Mouse (Mus musculus) liver, adult 2 months (tissue): ENCODE measurements at regions not wholly inside any gene's neighbourhood (a gene's known extent, or its start where the extent isn't known, plus 50 kb on each side); places are given as distances from the start of the nearest gene placed in this dataset.

Experiments
- CTCF ChIP-seq: fragments of 200-500 bp; IDR thresholded peaks from 2 replicates; pipeline ENCODE4 v1.5.1; 2011; ENCODE audit warnings: low read depth, low read length, control low read depth
- POLR2A ChIP-seq: fragments of 200-500 bp; IDR thresholded peaks from 2 replicates; pipeline ENCODE4 v1.6.1; 2011; ENCODE audit warnings: low read length, control low read depth; ENCODE audit not compliant: insufficient read depth; ENCODE audit errors: extremely low read depth

DNA sequence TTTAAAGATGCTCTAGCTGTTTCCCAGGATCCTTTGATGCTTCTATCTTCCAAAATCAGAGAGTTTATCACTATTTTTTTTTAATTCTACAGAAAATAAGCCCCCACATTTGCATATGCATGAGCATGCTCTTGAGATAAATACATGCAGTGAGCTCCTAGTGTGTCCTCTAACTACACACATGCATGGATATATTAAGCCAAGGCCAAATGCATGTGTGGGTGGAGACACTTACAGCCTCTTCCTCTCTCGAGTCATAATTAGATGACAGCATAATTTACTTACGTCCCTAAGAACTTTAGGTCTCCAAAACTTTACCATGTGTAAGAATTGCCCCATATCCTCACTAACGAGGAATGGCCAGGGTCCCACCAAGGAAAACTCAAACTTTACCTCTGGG lies 189.9 kb upstream of the Gcfc2 start:
- no peak for TF ChIP-seq POLR2A
- no peak for TF ChIP-seq CTCF
